Mouse (Mus musculus): Measurements from ENCODE around the gene Hmga1. TPM values are rescaled to one million over a fixed set of nuclear protein-coding genes. Genes with fewer than 3 reads are reported as not detected.

Gene Hmga1
- polyA plus RNA-seq, 1 experiment from 2014 or later, result 134 TPM

DNA sequence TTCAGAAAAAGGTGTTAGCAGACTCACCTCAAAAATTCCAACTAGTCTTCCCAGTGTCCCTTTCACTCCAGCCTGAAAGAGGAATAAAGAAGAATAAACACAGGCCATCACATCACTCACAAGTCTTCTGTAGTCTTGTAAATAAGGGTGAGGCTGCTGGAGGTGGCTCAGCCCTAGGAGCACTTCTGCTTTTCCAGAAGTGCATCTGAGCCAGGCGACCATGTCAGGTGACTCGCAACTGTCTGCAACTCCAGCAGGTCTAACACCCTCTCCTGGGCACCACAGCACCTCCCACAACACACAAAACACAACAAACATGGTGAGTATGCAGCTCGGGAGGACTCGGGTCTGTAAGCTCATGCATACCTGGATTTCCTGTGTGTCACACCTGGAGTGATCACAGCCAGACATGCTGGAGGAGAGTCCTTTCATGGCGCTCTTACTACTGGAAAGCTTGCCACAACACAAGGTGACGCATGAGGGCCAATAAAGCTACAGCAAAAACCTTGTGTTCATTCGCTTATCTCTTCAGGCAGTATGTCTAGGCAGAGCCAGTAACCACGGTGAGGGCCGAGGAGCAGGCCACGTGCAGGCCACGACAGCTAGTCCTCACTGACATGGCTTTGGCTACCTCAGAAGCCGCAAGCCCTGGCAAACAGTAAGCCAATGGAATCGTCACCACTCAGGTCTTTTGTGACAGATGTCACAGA, 27.0 kb downstream of the Hmga1 start:
- Histone ChIP-seq H3K4me3 (replicated peaks; ENCODE audit: low read depth, low read length) (no peak overlapping the region), H3K36me3 (ENCODE audit: control insufficient read depth, insufficient read depth, low read length) (peaks cover 63% of the 10 kb centered on the region), H3K4me2 (ENCODE audit: low read length) (no peak overlapping the region), H3K4me1 (ENCODE audit: control insufficient read depth, insufficient read depth, low read length) (no peaks in the 10 kb centered on the region), H3K27ac (replicated peaks; ENCODE audit: low read depth, low read length) (no peak overlapping the region), H3K9me3 (ENCODE audit: control insufficient read depth, low read length) (no peaks in the 10 kb centered on the region), H3K27me3 (ENCODE audit: control insufficient read depth, insufficient read depth, low read length) (no peaks in the 10 kb centered on the region), H3K9ac (replicated peaks; ENCODE audit: low read length) (no peak overlapping the region)
- DNase-seq (no peak), ATAC-seq (ENCODE audit: low FRiP score, low TSS enrichment) (no peak)
- WGBS, result 92% methylated on average over 13 of the region's 13 CpGs

DNA sequence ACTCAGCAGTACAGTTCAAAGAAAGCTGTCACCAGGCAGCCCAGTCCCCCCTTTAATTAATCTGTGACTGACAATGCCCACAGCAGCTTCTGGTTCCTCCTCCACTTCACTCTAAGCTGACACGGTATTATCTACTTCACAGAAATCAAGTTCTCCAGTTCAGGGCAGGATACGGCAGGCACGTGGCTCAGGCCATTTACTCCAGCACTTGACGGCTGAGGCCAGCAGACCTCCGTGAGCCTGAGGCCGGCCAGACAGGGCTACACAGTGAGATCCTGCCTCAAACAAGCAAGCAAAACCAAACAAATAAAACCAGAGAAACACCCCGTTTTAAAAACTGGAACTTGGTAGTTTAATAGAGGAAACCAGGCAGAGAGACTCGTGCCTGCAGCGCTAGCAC, 30.4 kb downstream of the Hmga1 start:
- WGBS, result 58% methylated on average over 9 of the region's 9 CpGs
- H3K27me3 ChIP-seq (ENCODE audit: control insufficient read depth, insufficient read depth, low read length), result no peaks in the 10 kb centered on the region
- ATAC-seq (ENCODE audit: low FRiP score, low TSS enrichment) (no peak), DNase-seq (no peak)
- H3K27ac ChIP-seq (replicated peaks; ENCODE audit: low read depth, low read length), result no peak overlapping the region
- no peak overlapping the region for H3K4me3 ChIP-seq (replicated peaks; ENCODE audit: low read depth, low read length)
- no peaks in the 10 kb centered on the region for H3K9me3 ChIP-seq (ENCODE audit: control insufficient read depth, low read length)
- H3K4me2 ChIP-seq (ENCODE audit: low read length), result no peak overlapping the region
- no peak overlapping the region for H3K9ac ChIP-seq (replicated peaks; ENCODE audit: low read length)
- H3K4me1 ChIP-seq (ENCODE audit: control insufficient read depth, insufficient read depth, low read length), result no peaks in the 10 kb centered on the region
- H3K36me3 ChIP-seq (ENCODE audit: control insufficient read depth, insufficient read depth, low read length), result peaks cover 64% of the 10 kb centered on the region

DNA sequence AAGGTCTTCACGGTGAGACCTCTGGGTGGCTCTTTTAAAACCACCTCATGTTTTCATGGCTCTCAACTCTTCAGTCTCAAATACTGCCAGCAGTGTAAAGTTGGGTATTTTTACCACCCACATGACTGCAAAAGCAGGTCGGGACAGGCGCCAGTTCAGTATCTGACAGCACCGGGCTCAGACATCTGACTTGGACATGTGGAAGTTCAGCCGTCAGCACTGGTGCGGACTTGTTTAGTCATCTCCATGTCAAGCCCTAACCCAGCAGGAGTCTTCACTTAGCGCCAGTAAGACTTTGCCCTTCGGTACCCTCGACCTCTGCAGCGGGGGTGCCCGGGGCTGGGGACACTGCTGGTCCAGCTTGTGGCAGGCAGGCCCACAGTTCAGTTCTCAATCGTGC, 31.0 kb downstream of the Hmga1 start:
- no peak for ATAC-seq (ENCODE audit: low FRiP score, low TSS enrichment)
- H3K4me3 ChIP-seq (replicated peaks; ENCODE audit: low read depth, low read length), result no peak overlapping the region
- H3K9me3 ChIP-seq (ENCODE audit: control insufficient read depth, low read length), result no peaks in the 10 kb centered on the region
- H3K4me2 ChIP-seq (ENCODE audit: low read length), result no peak overlapping the region
- H3K27me3 ChIP-seq (ENCODE audit: control insufficient read depth, insufficient read depth, low read length), result no peaks in the 10 kb centered on the region
- H3K27ac ChIP-seq (replicated peaks; ENCODE audit: low read depth, low read length), result no peak overlapping the region
- no peak for DNase-seq
- no peak overlapping the region for H3K9ac ChIP-seq (replicated peaks; ENCODE audit: low read length)
- H3K36me3 ChIP-seq (ENCODE audit: control insufficient read depth, insufficient read depth, low read length), result peaks cover 58% of the 10 kb centered on the region
- 81% methylated on average over 12 of the region's 12 CpGs for WGBS
- H3K4me1 ChIP-seq (ENCODE audit: control insufficient read depth, insufficient read depth, low read length), result no peaks in the 10 kb centered on the region

GRCm38 (mm10) chr17:27588231-27588630, 31.9 kb downstream of the Hmga1 start:
- ATAC-seq (ENCODE audit: low FRiP score, low TSS enrichment) (no peak), DNase-seq (no peak)
- peaks cover 58% of the 10 kb centered on the region for H3K36me3 ChIP-seq (ENCODE audit: control insufficient read depth, insufficient read depth, low read length)
- no peak overlapping the region for H3K27ac ChIP-seq (replicated peaks; ENCODE audit: low read depth, low read length)
- no peak overlapping the region for H3K9ac ChIP-seq (replicated peaks; ENCODE audit: low read length)
- no peak overlapping the region for H3K4me2 ChIP-seq (ENCODE audit: low read length)
- no peaks in the 10 kb centered on the region for H3K27me3 ChIP-seq (ENCODE audit: control insufficient read depth, insufficient read depth, low read length)
- no peaks in the 10 kb centered on the region for H3K4me1 ChIP-seq (ENCODE audit: control insufficient read depth, insufficient read depth, low read length)
- H3K9me3 ChIP-seq (ENCODE audit: control insufficient read depth, low read length), result no peaks in the 10 kb centered on the region
- 88% methylated on average over 8 of the region's 8 CpGs for WGBS
- no peak overlapping the region for H3K4me3 ChIP-seq (replicated peaks; ENCODE audit: low read depth, low read length)

GRCm38 (mm10) chr17:27591826-27592564, 35.7 kb downstream of the Hmga1 start:
- WGBS, result 91% methylated on average over 12 of the region's 12 CpGs
- Histone ChIP-seq H3K9me3 (ENCODE audit: control insufficient read depth, low read length) (no peaks in the 10 kb centered on the region), H3K27ac (replicated peaks; ENCODE audit: low read depth, low read length) (no peak overlapping the region), H3K36me3 (ENCODE audit: control insufficient read depth, insufficient read depth, low read length) (peaks cover 81% of the 10 kb centered on the region), H3K4me1 (ENCODE audit: control insufficient read depth, insufficient read depth, low read length) (no peaks in the 10 kb centered on the region), H3K27me3 (ENCODE audit: control insufficient read depth, insufficient read depth, low read length) (no peaks in the 10 kb centered on the region), H3K4me3 (replicated peaks; ENCODE audit: low read depth, low read length) (no peak overlapping the region), H3K9ac (replicated peaks; ENCODE audit: low read length) (no peak overlapping the region), H3K4me2 (ENCODE audit: low read length) (no peak overlapping the region)
- DNase-seq (no peak), ATAC-seq (ENCODE audit: low FRiP score, low TSS enrichment) (no peak)

DNA sequence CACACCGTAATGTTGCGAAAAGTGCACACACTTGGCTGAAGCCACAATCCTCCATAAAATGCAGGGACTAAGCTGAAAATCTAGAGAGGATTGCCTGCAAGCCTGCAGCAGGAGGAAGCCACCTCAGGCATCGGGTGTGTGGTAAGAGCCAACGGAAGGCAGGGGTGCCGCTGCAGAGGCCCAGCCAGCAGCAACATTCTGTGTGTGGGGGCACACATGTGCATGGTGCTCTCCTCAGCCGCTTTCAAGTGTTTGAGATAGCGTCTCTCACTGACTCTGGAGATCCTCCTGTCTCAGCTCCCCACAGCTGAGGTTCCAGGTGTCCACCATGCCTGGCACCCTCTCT, 36.2 kb downstream of the Hmga1 start:
- H3K4me2 ChIP-seq (ENCODE audit: low read length), result no peak overlapping the region
- ATAC-seq (ENCODE audit: low FRiP score, low TSS enrichment) (no peak), DNase-seq (no peak)
- no peak overlapping the region for H3K9ac ChIP-seq (replicated peaks; ENCODE audit: low read length)
- H3K27me3 ChIP-seq (ENCODE audit: control insufficient read depth, insufficient read depth, low read length), result no peaks in the 10 kb centered on the region
- H3K4me3 ChIP-seq (replicated peaks; ENCODE audit: low read depth, low read length), result no peak overlapping the region
- H3K36me3 ChIP-seq (ENCODE audit: control insufficient read depth, insufficient read depth, low read length), result peaks cover 81% of the 10 kb centered on the region
- no peaks in the 10 kb centered on the region for H3K4me1 ChIP-seq (ENCODE audit: control insufficient read depth, insufficient read depth, low read length)
- 97% methylated on average over 7 of the region's 7 CpGs for WGBS
- H3K9me3 ChIP-seq (ENCODE audit: control insufficient read depth, low read length), result no peaks in the 10 kb centered on the region
- H3K27ac ChIP-seq (replicated peaks; ENCODE audit: low read depth, low read length), result no peak overlapping the region

DNA sequence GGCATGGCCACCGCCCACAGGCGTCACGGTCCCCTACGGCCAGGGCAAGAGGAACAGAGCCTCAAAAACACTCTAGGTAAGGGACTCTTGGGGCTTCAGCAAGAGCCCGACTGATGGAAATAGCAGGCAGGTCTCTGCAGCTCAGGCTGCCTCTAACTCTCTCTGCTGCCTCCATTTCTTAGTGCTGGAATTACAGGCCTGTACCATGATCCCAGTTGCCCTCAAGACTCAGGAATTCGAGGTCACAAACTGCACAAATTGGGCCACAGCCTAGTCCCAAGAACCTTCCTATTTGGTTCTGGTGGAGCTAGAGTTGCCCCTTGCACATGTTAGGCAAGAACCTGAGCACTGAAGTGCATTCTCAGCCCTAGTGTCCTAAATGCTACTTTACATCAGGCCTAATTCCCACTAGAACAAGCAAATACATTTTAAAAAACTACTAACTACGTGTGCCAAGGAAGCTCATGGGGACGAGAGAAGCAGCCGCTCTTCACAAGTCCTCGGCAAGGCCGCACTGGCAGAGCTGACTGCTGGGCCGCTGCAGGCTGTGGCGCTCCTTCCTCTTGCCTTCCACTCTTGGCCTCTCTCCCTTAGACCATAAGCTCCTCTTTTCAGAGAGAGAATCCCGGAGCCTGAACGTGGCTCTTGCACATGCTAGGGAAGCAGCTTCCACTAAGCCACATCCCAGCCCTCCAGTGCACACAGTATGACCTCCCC, 39.5 kb downstream of the Hmga1 start:
- Histone ChIP-seq H3K4me2 (ENCODE audit: low read length) (no peak overlapping the region), H3K9ac (replicated peaks; ENCODE audit: low read length) (no peak overlapping the region), H3K4me1 (ENCODE audit: control insufficient read depth, insufficient read depth, low read length) (peaks cover 4% of the 10 kb centered on the region; the same call in 1 of the 2 replicates), H3K27me3 (ENCODE audit: control insufficient read depth, insufficient read depth, low read length) (no peaks in the 10 kb centered on the region), H3K9me3 (ENCODE audit: control insufficient read depth, low read length) (no peaks in the 10 kb centered on the region), H3K27ac (replicated peaks; ENCODE audit: low read depth, low read length) (no peak overlapping the region), H3K4me3 (replicated peaks; ENCODE audit: low read depth, low read length) (no peak overlapping the region), H3K36me3 (ENCODE audit: control insufficient read depth, insufficient read depth, low read length) (peaks cover 54% of the 10 kb centered on the region)
- ATAC-seq (ENCODE audit: low FRiP score, low TSS enrichment), result no peak
- no peak for DNase-seq
- 93% methylated on average over 15 of the region's 15 CpGs for WGBS

GRCm38 (mm10) chr17:27596376-27597190, 40.3 kb downstream of the Hmga1 start:
- DNase-seq, result no peak
- Histone ChIP-seq H3K27me3 (ENCODE audit: control insufficient read depth, insufficient read depth, low read length) (no peaks in the 10 kb centered on the region), H3K27ac (replicated peaks; ENCODE audit: low read depth, low read length) (no peak overlapping the region), H3K4me1 (ENCODE audit: control insufficient read depth, insufficient read depth, low read length) (peaks cover 10% of the 10 kb centered on the region; the same call in 1 of the 2 replicates), H3K4me2 (ENCODE audit: low read length) (no peak overlapping the region), H3K4me3 (replicated peaks; ENCODE audit: low read depth, low read length) (no peak overlapping the region), H3K9me3 (ENCODE audit: control insufficient read depth, low read length) (no peaks in the 10 kb centered on the region), H3K9ac (replicated peaks; ENCODE audit: low read length) (no peak overlapping the region), H3K36me3 (ENCODE audit: control insufficient read depth, insufficient read depth, low read length) (peaks cover 47% of the 10 kb centered on the region)
- 89% methylated on average over 21 of the region's 21 CpGs for WGBS
- ATAC-seq (ENCODE audit: low FRiP score, low TSS enrichment), result no peak

Measured in midbrain, embryonic 14.5 days (tissue).